Mouse (Mus musculus) kidney, postnatal 14 days (tissue): Measurements from ENCODE around the gene Gm14862.
"Not testable (repeated sequence)": the region's sequence is repeated elsewhere in the genome, so short reads cannot be mapped to it uniquely, and the experiment has no call there.

Experiments used
- DNase-seq: peaks from one replicate; pipeline ENCODE4 v3.0.0; 2022; ENCODE audit warnings: mixed read lengths

Gm14862 gene

GRCm38 (mm10) chrX:9256766-9257165, at the start of gene Gm14862:
TSS of gene Gm14862 (minus strand) at chrX:9256899.
- DNase-seq = no peak

DNA sequence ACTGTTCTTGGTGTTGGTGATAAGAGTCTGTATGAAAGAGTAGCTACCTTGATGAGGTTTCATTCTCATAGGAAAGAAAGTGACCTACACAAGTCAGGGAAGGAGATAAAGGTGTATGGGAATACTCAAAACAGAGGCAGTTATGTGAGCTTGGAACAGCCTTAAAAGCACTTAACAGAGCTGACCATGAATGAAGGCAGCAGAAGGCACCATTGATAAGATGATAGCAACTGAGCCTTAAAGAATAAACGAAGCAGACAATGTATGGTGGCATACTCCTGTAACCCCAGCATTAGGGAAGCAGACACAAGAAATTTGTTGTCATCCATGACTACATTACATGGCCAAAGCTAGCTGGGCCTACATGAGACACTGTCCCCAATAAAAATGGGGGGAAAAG, 46.8 kb upstream of the Gm14862 start:
- no peak for DNase-seq

GRCm38 (mm10) chrX:9302791-9303190, 46.1 kb upstream of the Gm14862 start:
- no peak for DNase-seq

DNA sequence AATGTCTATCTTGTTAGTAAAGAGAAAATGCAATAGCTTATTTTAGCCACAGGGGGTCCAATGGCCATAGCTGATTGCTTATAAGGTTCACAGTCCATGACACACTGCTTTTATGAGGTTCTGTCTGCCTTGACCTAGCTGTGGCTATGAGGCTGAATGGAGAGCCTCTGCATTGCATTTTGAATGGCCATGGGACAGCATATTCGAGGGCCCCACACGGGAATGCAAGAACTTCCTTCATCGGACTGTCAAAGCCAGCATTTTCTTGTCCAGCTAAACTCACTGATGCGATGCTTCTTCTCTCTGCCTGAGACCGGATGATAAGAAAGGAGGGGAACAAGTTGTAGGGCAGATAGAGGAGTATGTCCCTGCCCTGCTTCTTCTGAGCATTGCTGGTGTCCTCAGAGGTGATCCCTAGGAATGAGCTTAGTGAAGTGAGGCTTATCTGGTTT, 41.7 kb upstream of the Gm14862 start:
- DNase-seq = no peak

- DNase-seq = not testable (repeated sequence)
Observed at GRCm38 (mm10) chrX:9293140-9293829, 36.6 kb upstream of the Gm14862 start.

DNA sequence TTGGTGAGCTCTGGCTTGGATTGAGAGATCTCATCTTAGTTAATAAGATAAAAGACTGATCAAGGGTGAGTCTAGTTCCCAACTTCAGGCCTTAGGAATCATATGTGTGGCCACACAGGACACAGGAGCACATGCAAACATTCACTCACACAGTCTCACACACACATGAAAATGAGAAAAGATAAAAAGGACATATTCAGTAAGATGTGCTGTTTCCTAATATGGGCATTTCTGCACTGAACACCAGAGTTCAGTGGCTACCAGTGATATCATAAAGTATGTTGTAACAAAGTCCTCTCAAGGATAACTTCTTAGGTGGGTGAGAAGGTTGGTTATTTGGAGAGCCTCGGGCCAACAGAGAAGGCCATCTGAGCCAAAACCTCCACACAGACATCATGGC, 26.8 kb upstream of the Gm14862 start, which contains the start of gene H2al1m:
Gene H2al1m (plus strand): TSS at position 301 of the 400 bp plus-strand sequence.
- not testable (repeated sequence) for DNase-seq

DNA sequence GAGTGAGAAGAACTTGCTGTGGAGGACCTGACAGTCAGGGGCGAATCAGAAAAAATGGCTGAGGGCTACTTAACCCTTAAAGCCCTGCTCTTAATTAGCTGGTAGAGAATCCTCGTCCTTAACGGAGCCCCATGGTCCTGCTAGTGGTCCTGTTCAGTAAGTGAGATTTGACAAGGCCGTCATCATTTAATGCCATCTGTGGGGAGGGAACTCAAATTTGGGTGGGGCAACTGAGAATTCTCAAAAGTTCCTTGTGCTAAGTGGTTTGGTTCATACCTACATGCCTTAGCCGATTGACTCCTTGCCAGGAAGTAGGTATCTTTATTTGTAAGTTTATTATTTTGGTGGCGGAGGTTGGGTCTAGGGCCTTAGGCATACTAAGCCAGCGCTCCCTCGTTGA, 17.6 kb upstream of the Gm14862 start:
- DNase-seq = no peak

GRCm38 (mm10) chrX:9273377-9274002, 16.8 kb upstream of the Gm14862 start:
- no peak for DNase-seq

- DNase-seq = peak; percentile 56
Observed at GRCm38 (mm10) chrX:9272460-9273361, 16.0 kb upstream of the Gm14862 start, which contains the start of gene Xk. TSS of gene Xk (plus strand) at chrX:9272756.

DNA sequence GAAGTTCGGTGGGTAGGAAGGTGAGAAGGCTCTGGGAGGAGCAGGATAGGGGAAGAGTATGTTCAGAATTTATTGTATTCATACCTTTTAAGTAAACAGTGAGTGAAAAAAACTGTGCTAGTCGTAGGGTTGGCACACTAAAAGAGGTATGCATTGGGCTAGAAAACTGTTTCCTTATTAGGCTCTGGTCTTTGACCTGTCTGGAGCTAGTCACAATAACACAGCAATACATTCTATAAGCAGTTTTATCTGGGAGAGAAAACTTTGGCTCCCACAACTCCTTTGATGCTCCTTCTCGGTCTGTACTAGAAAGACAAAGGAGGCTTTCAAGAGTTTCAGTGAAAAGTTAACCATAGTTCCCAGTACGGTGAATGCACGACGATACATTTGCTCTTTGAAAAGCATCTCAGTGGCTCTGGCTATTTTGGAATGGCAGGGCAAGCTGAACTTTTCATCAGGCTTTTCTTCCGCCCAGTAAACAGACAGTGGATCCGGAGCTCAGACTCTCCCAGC, 15.3 kb upstream of the Gm14862 start:
- no peak for DNase-seq

DNA sequence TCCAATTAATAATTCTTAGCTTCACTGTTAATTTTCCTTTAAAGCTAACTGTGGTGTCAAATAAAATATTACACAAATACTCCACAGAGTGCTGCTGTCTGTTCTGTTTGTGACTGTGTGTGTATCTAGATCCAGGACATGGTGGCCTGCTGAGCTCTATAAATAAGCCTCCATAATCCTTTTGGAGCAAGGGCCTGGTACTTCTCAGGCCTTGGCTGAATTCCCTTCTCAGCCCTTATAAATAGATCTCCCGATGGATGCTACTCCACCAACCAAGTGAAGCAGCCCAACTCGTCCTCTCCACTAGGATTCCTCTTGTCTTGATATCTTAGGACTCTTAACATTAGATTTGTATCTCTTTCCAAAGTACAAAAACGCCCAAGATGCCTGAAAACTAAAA, 14.4 kb upstream of the Gm14862 start:
- DNase-seq = no peak

DNA sequence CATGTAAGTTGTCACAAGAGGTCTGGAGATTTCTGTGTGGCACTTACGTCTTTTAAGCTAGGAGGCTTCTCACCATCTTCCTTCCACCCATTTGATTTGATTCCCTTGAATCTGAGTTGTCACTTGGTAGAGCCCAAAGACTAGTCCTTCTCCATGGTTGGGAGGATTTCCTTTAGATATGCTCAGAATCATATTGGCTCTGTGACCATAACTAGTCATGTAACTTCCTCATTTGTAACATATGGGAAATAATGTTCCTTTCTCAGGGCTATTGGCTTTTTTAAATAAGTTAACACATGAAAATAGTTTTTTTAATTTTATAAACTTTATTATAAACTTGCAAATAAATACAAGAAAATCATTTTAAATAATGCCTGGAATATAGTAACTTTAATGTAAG, 2.6 kb upstream of the Gm14862 start:
- no peak for DNase-seq

DNA sequence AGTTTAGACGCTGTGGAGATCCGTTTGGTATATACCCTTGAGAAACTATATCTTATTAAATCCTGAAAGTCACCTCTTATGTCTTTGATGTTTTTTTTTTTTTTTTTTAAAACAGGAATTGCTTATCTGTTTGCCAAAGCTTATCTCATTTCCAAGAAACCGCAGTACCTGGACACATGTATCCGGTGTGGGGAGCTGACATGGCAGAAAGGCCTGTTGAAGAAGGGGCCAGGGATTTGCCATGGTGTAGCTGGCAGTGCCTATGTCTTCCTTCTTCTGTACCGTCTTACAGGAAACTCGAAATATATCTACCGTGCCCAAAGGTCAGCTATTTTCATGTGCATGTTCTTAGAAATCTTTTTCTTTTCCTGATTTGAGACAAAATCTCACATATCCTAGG, 1.1 kb upstream of the Gm14862 start:
- DNase-seq = no peak

DNA sequence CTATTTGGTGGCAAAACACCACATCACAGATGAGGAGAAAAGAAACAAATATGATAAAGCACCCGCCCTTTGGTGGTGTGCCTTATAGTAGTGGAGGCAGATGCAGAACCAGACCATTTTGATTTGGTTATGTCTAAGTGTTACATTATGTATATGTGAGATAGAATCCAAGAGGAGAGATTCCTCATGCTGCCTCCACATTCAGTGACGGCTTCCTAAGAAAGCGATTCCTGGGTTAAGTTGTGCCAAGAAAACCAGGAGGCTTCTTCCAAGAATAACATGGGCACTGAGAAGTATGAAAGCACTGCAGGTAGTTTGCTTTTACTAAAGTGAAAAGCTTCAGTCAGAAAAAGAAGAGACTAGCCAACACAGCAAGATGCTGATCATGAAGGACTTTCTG, 1.8 kb downstream of the Gm14862 start:
- no peak for DNase-seq

DNA sequence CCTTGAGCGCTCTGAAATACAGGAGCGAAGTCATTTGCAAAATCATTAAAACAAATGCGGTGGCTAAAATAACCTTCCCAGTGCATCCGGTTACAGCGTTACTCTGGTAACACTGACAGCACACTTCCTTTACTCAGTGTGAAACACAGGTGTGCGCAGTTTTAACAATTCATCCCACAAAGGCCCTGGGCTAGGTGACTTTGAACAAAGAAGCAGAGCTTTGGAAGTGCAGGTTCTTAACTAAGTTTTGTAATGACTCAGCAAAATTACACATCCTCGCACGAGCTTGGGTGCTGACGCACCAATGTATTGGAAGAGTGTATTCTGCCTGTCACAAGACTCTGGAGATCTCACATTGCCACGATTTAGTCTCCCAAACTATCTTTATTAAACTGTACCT, 2.7 kb downstream of the Gm14862 start:
- DNase-seq = no peak

- DNase-seq = no peak
Observed at GRCm38 (mm10) chrX:9248911-9249310, 7.8 kb downstream of the Gm14862 start.

GRCm38 (mm10) chrX:9244603-9245336, 11.9 kb downstream of the Gm14862 start:
- DNase-seq = no peak

- DNase-seq = peak; percentile 45
Observed at GRCm38 (mm10) chrX:9243381-9243864, 13.3 kb downstream of the Gm14862 start.

- DNase-seq = no peak
Observed at GRCm38 (mm10) chrX:9240737-9241591, 15.7 kb downstream of the Gm14862 start.

DNA sequence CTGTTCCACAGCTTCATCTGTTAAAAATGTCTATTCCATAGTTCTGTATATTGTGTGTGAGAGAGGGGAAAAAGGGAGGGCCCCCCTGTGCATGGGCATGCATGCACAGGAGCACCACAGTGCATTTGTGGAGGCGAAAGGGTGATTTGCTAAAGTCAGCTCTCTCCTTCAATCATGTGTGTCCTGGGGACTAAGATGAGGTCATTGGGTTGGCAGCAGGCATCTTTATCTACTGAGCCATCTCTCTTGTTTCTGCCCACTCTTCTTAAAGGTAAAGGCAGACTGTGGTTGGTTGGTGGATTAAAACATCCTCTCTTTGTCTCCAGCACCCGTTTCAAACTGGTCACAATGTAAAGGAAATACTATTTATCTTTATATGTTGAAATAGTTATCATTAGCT, 29.6 kb downstream of the Gm14862 start:
- no peak for DNase-seq
